Mouse (Mus musculus) C2C12 (cell line): ENCODE results near the gene Tph1.

Source experiments
- CEBPB ChIP-seq: IDR thresholded peaks from one replicate; pipeline ENCODE4 v1.6.1; 2011; ENCODE audit warnings: low read depth, mild to moderate bottlenecking, control low read depth, moderate library complexity
- CTCF ChIP-seq: IDR thresholded peaks from one replicate; pipeline ENCODE4 v1.5.1; 2011; ENCODE audit not compliant: control insufficient read depth, insufficient read depth, insufficient read length
- FOSL1 ChIP-seq: IDR thresholded peaks from one replicate; pipeline ENCODE4 v1.8.0; 2011; ENCODE audit warnings: mild to moderate bottlenecking, low read length; ENCODE audit not compliant: poor library complexity, insufficient read depth, severe bottlenecking
- MAX ChIP-seq: IDR thresholded peaks from one replicate; pipeline ENCODE4 v1.6.1; 2011; ENCODE audit warnings: mild to moderate bottlenecking, control low read depth
- USF1 ChIP-seq: IDR thresholded peaks from one replicate; pipeline ENCODE4 v1.6.1; 2011; ENCODE audit warnings: low read depth, mild to moderate bottlenecking, control low read depth, moderate library complexity

DNA sequence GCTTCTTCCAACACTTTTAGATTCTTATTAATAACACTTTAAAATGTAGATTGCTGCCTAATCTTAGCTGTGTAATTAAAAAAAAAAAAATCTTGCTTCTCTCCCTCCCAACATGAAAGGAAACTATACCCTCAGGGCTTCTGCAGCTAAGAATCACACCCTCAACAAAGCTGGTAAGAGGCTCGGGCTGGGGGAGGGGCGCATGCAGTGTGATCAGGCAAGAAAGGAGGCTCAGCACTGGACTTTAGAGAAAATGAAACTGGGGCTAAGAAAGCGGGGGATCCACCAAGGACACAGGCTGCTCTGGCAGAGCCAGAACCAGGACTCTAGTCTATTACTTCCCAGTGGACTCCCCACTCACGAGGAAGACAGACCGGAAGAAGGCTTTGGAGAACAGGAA is 71.2 kb downstream of the Tph1 start:
- TF ChIP-seq CTCF: no peak
- TF ChIP-seq USF1: no peak
- TF ChIP-seq CEBPB: no peak
- no peak for TF ChIP-seq FOSL1
- no peak for TF ChIP-seq MAX
